Mouse (Mus musculus) G1E (cell line): Measurements from ENCODE around the gene Sult2a7. TPM values are rescaled to one million over a fixed set of nuclear protein-coding genes. Genes with fewer than 3 reads are reported as not detected.

Experiments used
- ATAC-seq: 2 replicates; pipeline ENCODE4 v1.8.0; 2016; ENCODE audit warnings: mild to moderate bottlenecking; ENCODE audit not compliant: insufficient number of reproducible peaks, poor library complexity, low FRiP score, severe bottlenecking; ENCODE audit errors: extremely low read depth
- DNase-seq: peaks from one replicate; pipeline ENCODE4 v3.0.0; 2012; ENCODE audit warnings: low spot score
- H3K27me3 ChIP-seq: 2 replicates; pipeline ENCODE4 v1.6.1; 2012; ENCODE audit warnings: mild to moderate bottlenecking, low read length, inconsistent platforms; ENCODE audit not compliant: insufficient read depth
- H3K36me3 ChIP-seq: replicated peaks from 2 replicates; pipeline ENCODE3; 2012; ENCODE audit warnings: mild to moderate bottlenecking, inconsistent platforms
- H3K4me1 ChIP-seq: 2 replicates; pipeline ENCODE4 v1.6.1; 2012; ENCODE audit warnings: low read depth, low read length, inconsistent platforms, mixed read lengths; ENCODE audit not compliant: insufficient read depth
- H3K4me3 ChIP-seq: 2 replicates; pipeline ENCODE4 v1.5.1; 2012; ENCODE audit warnings: low read depth, mild to moderate bottlenecking, inconsistent platforms, low read length, moderate library complexity, mixed read lengths
- H3K9me3 ChIP-seq: replicated peaks from 2 replicates; pipeline ENCODE4 v1.6.1; 2012; ENCODE audit warnings: inconsistent platforms
- CTCF ChIP-seq: IDR thresholded peaks from 2 replicates; pipeline ENCODE4 v1.5.1; 2012; ENCODE audit warnings: low read depth, low read length, inconsistent platforms, mixed read lengths
- GATA1 ChIP-seq: IDR thresholded peaks from 2 replicates; pipeline ENCODE4 v1.6.1; 2012; ENCODE audit warnings: borderline replicate concordance, low read length, inconsistent platforms, mixed read lengths
- GATA2 ChIP-seq: IDR thresholded peaks from 2 replicates; pipeline ENCODE4 v1.6.1; 2012; ENCODE audit warnings: low read depth, low read length, inconsistent platforms, borderline replicate concordance
- POLR2AphosphoS5 ChIP-seq: IDR thresholded peaks from 2 replicates; pipeline ENCODE4 v1.6.1; 2012; ENCODE audit warnings: low read depth, low read length, inconsistent platforms; ENCODE audit not compliant: insufficient replicate concordance
- TAL1 ChIP-seq: conservative IDR thresholded peaks from 2 replicates; pipeline ENCODE4 v1.6.1; 2012; ENCODE audit warnings: low read depth, low read length, inconsistent platforms, mixed read lengths
- polyA plus RNA-seq: library from polyadenylated mRNA; stranded (reverse); fragments of >175 nt; gene quantifications from 2 replicates; pipeline ENCODE4 v1.2.3, GENCODE M21; 2012
- total RNA-seq, 2 experiments: library from RNA; stranded (forward) in 1 of 2; stranded (reverse) in 1 of 2; fragments of 200-1000 nt in 1 of 2; fragments of >200 nt in 1 of 2; fragmentation: Nextera tagmentation in 1 of 2; gene quantifications; 2 replicates each; pipeline ENCODE4 v1.2.3; 2014 to 2017

The Sult2a7 gene
- total RNA-seq (2014; fragmentation: Nextera tagmentation) (not detected in 2 replicates), total RNA-seq (2017) (not detected in 2 replicates), polyA plus RNA-seq (not detected in 2 replicates)

- TF ChIP-seq GATA2 = no peak
- no peaks in the 10 kb centered on the region for H3K36me3 ChIP-seq
- H3K9me3 ChIP-seq = no peaks in the 10 kb centered on the region
- DNase-seq (no peak), ATAC-seq (no peak)
- H3K4me3 ChIP-seq = no peak within 1 kb of the TSS
- H3K4me1 ChIP-seq = no peaks in the 10 kb centered on the region
- H3K27me3 ChIP-seq = no peaks in the 10 kb centered on the region
Observed at GRCm38 (mm10) chr7:14494130-14494529, at the start of gene Sult2a7. Sult2a7 (minus strand) TSS chr7:14494230.

GRCm38 (mm10) chr7:14525280-14525679, 31.2 kb upstream of the Sult2a7 start:
- Histone ChIP-seq H3K4me3 (no peak overlapping the region), H3K27me3 (no peaks in the 10 kb centered on the region), H3K4me1 (no peaks in the 10 kb centered on the region), H3K36me3 (no peaks in the 10 kb centered on the region), H3K9me3 (no peaks in the 10 kb centered on the region)
- DNase-seq (no peak), ATAC-seq (no peak)
- TF ChIP-seq GATA2 = no peak
- no peak for TF ChIP-seq GATA1
- no peak for TF ChIP-seq TAL1
- TF ChIP-seq CTCF = no peak
- no peak for TF ChIP-seq POLR2AphosphoS5

- no peak overlapping the region for H3K4me3 ChIP-seq
- no peaks in the 10 kb centered on the region for H3K4me1 ChIP-seq
- H3K36me3 ChIP-seq = no peaks in the 10 kb centered on the region
- DNase-seq = no peak
- H3K9me3 ChIP-seq = 0 out of 2 replicates have a peak, but pooled peaks cover 5% of the 10 kb centered on the region
- ATAC-seq = no peak
- H3K27me3 ChIP-seq = no peaks in the 10 kb centered on the region
- TF ChIP-seq POLR2AphosphoS5 (no peak), CTCF (no peak), GATA1 (no peak), GATA2 (no peak), TAL1 (no peak)
Observed at GRCm38 (mm10) chr7:14522636-14523035, 28.6 kb upstream of the Sult2a7 start.

- Histone ChIP-seq H3K9me3 (0 out of 2 replicates have a peak, but pooled peaks cover 5% of the 10 kb centered on the region), H3K36me3 (no peaks in the 10 kb centered on the region), H3K27me3 (no peaks in the 10 kb centered on the region), H3K4me1 (no peaks in the 10 kb centered on the region), H3K4me3 (no peak overlapping the region)
- TF ChIP-seq GATA2 (no peak), CTCF (no peak), POLR2AphosphoS5 (no peak), GATA1 (no peak), TAL1 (no peak)
- ATAC-seq = no peak
- no peak for DNase-seq
Observed at GRCm38 (mm10) chr7:14518301-14518700, 24.3 kb upstream of the Sult2a7 start.

GRCm38 (mm10) chr7:14492886-14493285, 1.1 kb downstream of the Sult2a7 start:
- H3K36me3 ChIP-seq = no peaks in the 10 kb centered on the region
- ATAC-seq (no peak), DNase-seq (no peak)
- no peaks in the 10 kb centered on the region for H3K4me1 ChIP-seq
- H3K27me3 ChIP-seq = no peaks in the 10 kb centered on the region
- no peaks in the 10 kb centered on the region for H3K9me3 ChIP-seq
- no peak for TF ChIP-seq GATA1
- no peak for TF ChIP-seq GATA2
- no peak for TF ChIP-seq TAL1
- TF ChIP-seq POLR2AphosphoS5 = no peak
- TF ChIP-seq CTCF = no peak
- no peak overlapping the region for H3K4me3 ChIP-seq

- DNase-seq = no peak
- no peak for ATAC-seq
- H3K4me3 ChIP-seq = no peak within 1 kb of the TSS
- H3K27me3 ChIP-seq = no peaks in the 10 kb centered on the region
- H3K9me3 ChIP-seq = 0 out of 2 replicates have a peak, but pooled peaks cover 2% of the 10 kb centered on the region
- H3K4me1 ChIP-seq = no peaks in the 10 kb centered on the region
- TF ChIP-seq GATA1 (no peak), TAL1 (no peak), POLR2AphosphoS5 (no peak), CTCF (no peak), GATA2 (no peak)
- H3K36me3 ChIP-seq = no peaks in the 10 kb centered on the region
Observed at GRCm38 (mm10) chr7:14446534-14446933, 47.5 kb downstream of the Sult2a7 start, which contains the start of gene Sult2a8. Sult2a8 (minus strand) TSS chr7:14446769.

- DNase-seq (no peak), ATAC-seq (no peak)
- H3K4me3 ChIP-seq = no peak overlapping the region
- no peaks in the 10 kb centered on the region for H3K36me3 ChIP-seq
- no peaks in the 10 kb centered on the region for H3K4me1 ChIP-seq
- 0 out of 2 replicates have a peak, but pooled peaks cover 2% of the 10 kb centered on the region for H3K9me3 ChIP-seq
- TF ChIP-seq TAL1 (no peak), GATA1 (no peak), CTCF (no peak), GATA2 (no peak), POLR2AphosphoS5 (no peak)
- H3K27me3 ChIP-seq = no peaks in the 10 kb centered on the region
Observed at GRCm38 (mm10) chr7:14439581-14439980, 54.4 kb downstream of the Sult2a7 start.
